Mouse (Mus musculus) B cell, adult (primary cell): ENCODE data around the gene Tmprss6. TPM values are rescaled to one million over a fixed set of nuclear protein-coding genes. Genes with fewer than 3 reads are reported as not detected.

Source experiments
- total RNA-seq: library from RNA; stranded (reverse); gene quantifications from 4 replicates; pipeline ENCODE4 v1.2.4, GENCODE M21; 2023; ENCODE audit not compliant: inconsistent age

The Tmprss6 gene
- total RNA-seq = not detected in 4 replicates

DNA sequence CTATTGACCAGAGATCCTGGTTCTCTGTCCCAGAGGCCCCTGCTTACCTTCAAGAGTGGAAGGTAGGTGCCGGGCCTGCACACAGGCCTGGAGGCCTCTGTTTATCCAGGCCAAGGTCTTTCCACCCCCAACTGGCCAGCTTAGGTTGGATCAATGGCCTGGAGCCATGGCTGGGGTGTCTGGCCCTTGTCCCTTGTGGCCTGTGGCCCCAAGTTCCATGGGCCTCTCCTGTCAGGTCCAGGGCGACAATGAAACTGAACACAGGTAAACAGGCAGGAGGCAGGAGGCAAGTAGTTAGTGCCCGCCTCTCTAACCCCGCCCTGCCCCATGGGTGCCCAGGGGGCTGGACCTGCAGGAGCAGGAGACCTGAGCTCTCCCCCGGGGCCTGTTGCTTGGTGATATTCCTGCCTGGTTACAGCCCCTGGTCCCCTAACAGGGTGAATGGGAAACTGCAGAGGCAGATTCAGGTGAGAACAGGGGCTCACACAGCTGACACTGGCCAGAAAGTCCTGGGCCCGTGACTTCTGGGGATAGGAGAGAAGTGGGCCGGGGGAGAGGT is at the start of gene Tmprss6:
TSS of gene Tmprss6 (minus strand) at position 256 of the 559 bp plus-strand sequence.

DNA sequence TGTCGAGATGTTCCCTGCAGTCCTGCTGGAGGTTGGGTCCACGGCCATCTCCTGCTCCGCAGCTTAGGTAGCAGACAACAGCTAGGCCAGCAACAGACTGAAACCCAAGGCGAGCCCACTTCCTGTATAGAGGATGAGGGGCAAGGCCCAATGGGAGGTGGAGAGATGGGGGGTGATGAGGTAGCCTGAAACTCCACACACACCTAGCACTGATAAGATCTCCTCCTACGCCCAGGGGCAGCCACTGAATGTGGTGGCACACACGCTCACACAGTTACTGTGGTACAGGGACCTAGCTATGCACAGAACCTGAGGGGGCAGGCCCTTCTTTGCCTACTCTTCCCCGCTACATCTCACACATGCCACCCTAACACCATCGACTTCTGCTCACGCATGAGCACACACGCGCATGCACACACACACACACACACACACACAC is 26.6 kb upstream of the Tmprss6 start, which contains the start of gene Il2rb:
TSS of gene Il2rb (minus strand) at position 304 of the 439 bp plus-strand sequence.

DNA sequence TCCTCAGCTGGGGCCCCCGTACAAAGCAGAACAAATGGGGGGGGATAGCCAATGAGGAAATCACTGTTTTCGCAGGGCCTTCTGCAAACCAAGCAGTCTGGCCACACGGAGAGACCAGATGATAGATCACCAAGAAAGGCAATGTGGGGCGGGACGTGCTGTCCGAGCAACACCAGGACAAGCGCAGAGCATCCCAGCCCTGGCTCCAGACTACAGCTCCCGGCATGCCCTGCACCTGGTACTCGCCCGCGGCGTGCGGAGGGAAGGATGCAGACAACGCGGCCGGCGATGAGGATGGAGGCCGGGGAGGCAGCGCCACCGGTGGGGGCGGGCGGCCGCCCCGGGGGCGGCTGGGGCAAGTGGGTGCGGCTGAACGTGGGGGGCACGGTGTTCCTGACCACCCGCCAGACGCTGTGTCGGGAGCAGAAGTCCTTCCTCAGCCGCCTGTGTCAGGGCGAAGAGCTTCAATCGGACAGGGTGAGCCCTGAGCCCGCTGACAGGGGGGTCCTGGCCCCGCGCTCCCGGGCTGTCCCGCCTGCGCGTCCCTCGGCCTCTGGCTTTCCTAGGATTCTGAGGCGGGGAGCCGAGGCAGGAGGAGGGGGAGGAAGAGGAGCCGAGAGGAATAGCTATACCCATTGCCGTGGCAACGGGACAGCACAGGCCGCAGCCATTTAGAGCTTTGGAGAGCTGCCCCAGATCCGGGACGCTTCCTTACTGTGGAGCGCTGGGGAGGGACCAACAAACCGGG is 39.9 kb downstream of the Tmprss6 start, which contains the start of gene Kctd17:
TSS of gene Kctd17 (plus strand) at position 174 of the 748 bp plus-strand sequence.

DNA sequence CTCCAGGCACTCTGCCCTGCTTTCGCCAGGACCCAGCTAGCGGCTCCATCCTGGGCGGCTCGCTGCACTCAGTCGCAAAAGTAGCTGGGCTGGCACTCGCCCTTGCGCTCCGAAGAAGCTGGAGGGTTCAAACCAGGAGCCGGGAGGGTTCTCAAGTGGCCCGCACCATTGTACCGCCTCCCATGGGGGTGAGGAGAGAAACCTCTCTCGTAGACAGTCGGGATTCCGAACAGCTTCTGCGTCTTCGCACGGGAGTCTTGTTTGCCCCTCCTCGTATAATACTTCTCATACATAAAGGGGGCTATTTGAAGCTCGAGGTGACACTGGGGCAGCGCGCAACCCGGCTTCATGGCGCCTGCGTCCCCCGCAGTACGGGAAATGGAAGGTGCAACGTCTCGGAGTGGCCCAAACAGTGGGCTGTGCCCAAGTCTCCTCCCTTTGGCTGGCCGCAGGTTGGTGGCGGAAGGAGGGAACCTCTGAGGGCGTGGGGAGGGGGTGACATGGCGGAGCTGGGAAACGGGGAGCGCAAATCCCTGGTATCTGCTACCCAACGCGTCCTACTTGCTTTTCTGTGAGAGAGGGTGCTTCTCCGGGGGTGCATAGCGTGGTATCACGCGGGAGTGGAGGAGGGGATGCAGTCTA is 62.0 kb downstream of the Tmprss6 start, which contains the start of gene Mpst:
TSS of gene Mpst (plus strand) at position 124 of the 642 bp plus-strand sequence.

DNA sequence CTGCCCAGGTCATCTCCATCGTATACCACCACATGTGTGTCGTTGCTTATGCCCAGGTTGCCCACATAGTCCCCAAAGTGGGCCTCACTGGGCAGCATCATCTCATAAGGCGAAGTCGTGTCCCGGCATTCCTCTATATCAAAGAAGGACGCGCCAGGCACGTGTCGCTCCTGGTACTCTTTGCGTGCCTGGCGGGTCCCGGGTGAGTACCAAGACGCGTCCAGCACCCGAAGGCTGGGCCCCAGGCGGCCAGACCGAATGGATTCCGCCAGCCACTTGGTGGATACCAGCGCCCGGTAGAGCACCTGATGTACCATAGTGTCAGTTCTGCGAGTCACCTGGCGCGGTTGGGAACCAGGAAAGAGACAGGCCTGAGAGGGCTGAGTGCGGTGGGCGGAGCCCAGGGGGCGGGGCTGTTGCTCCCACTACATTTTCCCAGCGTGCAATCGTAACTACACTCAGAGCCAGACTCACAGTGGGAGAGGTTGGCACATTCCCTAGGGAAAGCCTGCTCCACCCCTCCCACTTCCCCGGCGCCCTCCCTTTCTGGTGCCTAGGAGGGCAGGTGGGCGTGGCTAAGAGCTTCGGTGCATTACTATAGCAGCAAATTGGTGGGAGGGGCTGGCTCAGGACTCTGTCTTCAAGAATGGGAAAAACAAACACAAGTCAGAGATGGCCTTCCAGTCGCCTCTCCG is 62.8 kb downstream of the Tmprss6 start, which contains the start of gene Tst:
TSS of gene Tst (minus strand) at position 391 of the 695 bp plus-strand sequence.

DNA sequence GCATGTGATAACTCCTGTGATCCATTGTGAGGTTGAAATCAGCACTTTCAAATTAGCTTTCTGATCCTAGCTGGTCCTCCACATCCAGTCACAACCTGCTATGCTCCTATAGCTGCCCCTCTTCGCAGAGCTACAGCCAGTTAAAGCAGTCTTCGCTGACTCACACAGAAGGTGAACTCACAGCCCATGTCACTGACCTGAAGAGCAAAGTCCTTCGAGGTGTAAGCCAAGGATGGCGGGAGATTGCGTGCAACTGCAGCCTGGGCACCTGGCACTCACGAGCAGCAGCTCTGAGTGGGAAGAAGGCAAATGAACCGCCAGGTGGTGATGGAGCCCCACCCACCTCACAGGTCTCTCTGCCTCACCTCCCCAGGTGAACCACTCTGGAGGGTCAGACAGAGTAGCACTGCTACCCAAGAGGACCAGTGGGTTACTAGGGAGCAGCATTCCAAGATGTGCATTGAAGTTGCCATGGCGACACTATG is 72.9 kb downstream of the Tmprss6 start, which contains the start of gene Tex33:
TSS of gene Tex33 (minus strand) at position 435 of the 485 bp plus-strand sequence.

Other genes starting within 250 kb of the Tmprss6 start
- gene Ncf4, start 223.8 kb downstream of the Tmprss6 start, total RNA-seq = 273 to 314 TPM (median 305 TPM) in 4 replicates
- 0.42 to 1.9 TPM (median 0.95 TPM) in 4 replicates for gene Csf2rb2, start 162.9 kb downstream of the Tmprss6 start, total RNA-seq
- 24.3 to 48.8 TPM (median 30.5 TPM) in 4 replicates for gene Csf2rb, start 142.9 kb downstream of the Tmprss6 start, total RNA-seq
- gene Tex33, start 72.7 kb downstream of the Tmprss6 start, total RNA-seq = not detected in 4 replicates
- gene Tst, start 62.7 kb downstream of the Tmprss6 start, total RNA-seq = 1.5 to 3.0 TPM (median 1.7 TPM) in 4 replicates
- gene Mpst, start 62.2 kb downstream of the Tmprss6 start, total RNA-seq = 21.0 to 27.2 TPM (median 24.3 TPM) in 4 replicates
- 0.42 TPM in 1 of 4 replicates, not detected in the others for gene Kctd17, start 40.1 kb downstream of the Tmprss6 start, total RNA-seq
- 3.6 to 6.8 TPM (median 4.8 TPM) in 4 replicates for gene Il2rb, start 26.6 kb upstream of the Tmprss6 start, total RNA-seq
- not detected in 4 replicates for gene C1qtnf6, start 62.8 kb upstream of the Tmprss6 start, total RNA-seq
- not detected in 4 replicates for gene Sstr3, start 76.1 kb upstream of the Tmprss6 start, total RNA-seq
- 801 to 929 TPM (median 877 TPM) in 4 replicates for gene Rac2, start 104.1 kb upstream of the Tmprss6 start, total RNA-seq
- gene Cyth4, start 128.4 kb upstream of the Tmprss6 start, total RNA-seq = 149 to 159 TPM (median 153 TPM) in 4 replicates